Mouse (Mus musculus) cerebellum, adult 2 months (tissue): ENCODE data around the gene Pepd.

Experiments
- CTCF ChIP-seq: fragments of 200-500 bp; IDR thresholded peaks from 2 replicates; pipeline ENCODE4 v1.5.1; 2011; ENCODE audit warnings: low read depth, mild to moderate bottlenecking, control low read depth, low read length, moderate library complexity, borderline replicate concordance; ENCODE audit not compliant: insufficient read depth
- POLR2A ChIP-seq: fragments of 200-500 bp; IDR thresholded peaks from 2 replicates; pipeline ENCODE4 v1.6.1; 2011; ENCODE audit warnings: low read length, control low read depth, borderline replicate concordance; ENCODE audit not compliant: insufficient read depth

DNA sequence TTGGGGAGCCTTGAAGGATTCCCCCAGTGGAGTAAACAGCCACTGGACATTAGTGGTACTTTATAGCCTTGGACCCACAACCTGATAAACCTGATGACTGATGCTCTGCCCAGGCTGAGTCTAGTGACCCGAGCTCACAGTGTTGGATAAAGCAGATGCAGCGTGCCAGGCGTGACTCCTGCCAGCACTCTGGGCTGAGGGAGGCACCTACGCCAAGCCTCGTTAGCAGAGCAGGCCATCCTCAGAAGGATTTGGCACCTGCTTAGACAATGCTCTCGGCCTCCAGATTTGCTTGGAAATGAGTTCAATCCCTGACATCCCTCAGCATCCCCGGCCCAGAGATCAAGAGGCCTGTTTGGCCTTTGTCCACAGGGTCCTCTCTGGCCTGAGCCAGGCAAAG, 94.5 kb downstream of the Pepd start:
- no peak for TF ChIP-seq CTCF
- no peak for TF ChIP-seq POLR2A
